Comparison of ENCODE assay signal across 12 mouse cellular contexts in genomic region chr7:139105076-139105475, GRCm38 (mm10).
"Had no signal": no experiment of that assay in that cellular context is flagged by ENCODE, and none has a peak within 500 bp of the region (broad histone marks: within the 10 kb centered on the region; RNA-seq: fewer than 3 reads in every experiment).

No protein-coding gene starts in this region.

- H3K27me3 ChIP-seq: liver, embryonic 15.5 days had no signal

- H3K4me3 ChIP-seq: left cerebral cortex, adult 2 months; limb, embryonic 10.5 days; liver, embryonic 15.5 days had no signal

- H3K27ac ChIP-seq: left cerebral cortex, adult 2 months; limb, embryonic 10.5 days; liver, embryonic 15.5 days had no signal

- ATAC-seq: lung, postnatal 0 days had no signal

- DNase-seq: kidney, postnatal 10 days; kidney, postnatal 4 days; lung, adult 2 months; lung, postnatal 36 days; right cerebral cortex, adult 18-20 months; right cerebral cortex, postnatal 25 days; thymus, postnatal 36 days had no signal

- H3K9ac ChIP-seq: liver, embryonic 15.5 days had no signal

- H3K36me3 ChIP-seq: limb, embryonic 10.5 days; liver, embryonic 15.5 days had no signal

- H3K9me3 ChIP-seq: limb, embryonic 10.5 days; liver, embryonic 15.5 days had no signal

- H3K4me1 ChIP-seq: limb, embryonic 10.5 days; liver, embryonic 15.5 days had no signal

- H3K4me2 ChIP-seq: liver, embryonic 11.5 days; liver, embryonic 15.5 days had no signal
